Mouse (Mus musculus) liver, embryonic 13.5 days (tissue): ENCODE results near the gene Nol6. TPM values are rescaled to one million over a fixed set of nuclear protein-coding genes. Genes with fewer than 3 reads are reported as not detected.

ENCODE experiments used
- ATAC-seq: fragments of 200-750 bp; cut with Nextera tagmentation; 2 replicates; pipeline ENCODE4 v1.8.0; 2017; ENCODE audit warnings: low read depth, mild to moderate bottlenecking, moderate number of reproducible peaks, moderate library complexity
- DNase-seq: peaks from one replicate; pipeline ENCODE4 v3.0.0; 2022
- H3K27ac ChIP-seq: fragments of 300-500 bp; sonication (generic); 2 replicates; pipeline ENCODE4 v1.5.1; 2015; ENCODE audit warnings: moderate library complexity, mild to moderate bottlenecking, inconsistent platforms
- H3K27me3 ChIP-seq: fragments of 300-500 bp; sonication (generic); 2 replicates; pipeline ENCODE4 v1.6.1; 2015; ENCODE audit warnings: mild to moderate bottlenecking, inconsistent platforms
- H3K36me3 ChIP-seq: fragments of 300-500 bp; sonication (generic); 2 replicates; pipeline ENCODE4 v1.6.1; 2015; ENCODE audit warnings: mild to moderate bottlenecking, inconsistent platforms
- H3K4me1 ChIP-seq: fragments of 300-500 bp; sonication (generic); replicated peaks from 2 replicates; pipeline ENCODE4 v1.6.1; 2015; ENCODE audit warnings: inconsistent platforms
- H3K4me2 ChIP-seq: fragments of 300-500 bp; sonication (generic); 2 replicates; pipeline ENCODE4 v1.6.1; 2015; ENCODE audit warnings: inconsistent platforms, mild to moderate bottlenecking, moderate library complexity
- H3K4me3 ChIP-seq: fragments of 300-500 bp; sonication (generic); replicated peaks from 2 replicates; pipeline ENCODE4 v1.5.1; 2015; ENCODE audit warnings: mild to moderate bottlenecking, inconsistent platforms
- H3K9ac ChIP-seq: fragments of 300-500 bp; sonication (generic); 2 replicates; pipeline ENCODE4 v1.6.1; 2015; ENCODE audit warnings: mild to moderate bottlenecking, inconsistent platforms
- H3K9me3 ChIP-seq: fragments of 300-500 bp; sonication (generic); replicated peaks from 2 replicates; pipeline ENCODE4 v1.6.1; 2016; ENCODE audit warnings: inconsistent platforms
- WGBS: fragments of 180-500 bp; shearing (Covaris S2); methylation state at CpG from one replicate; pipeline ENCODE4 v1.1.7; 2015; ENCODE audit not compliant: insufficient replicate concordance; 5-methylcytosine and 5-hydroxymethylcytosine counted together
- polyA plus RNA-seq: library from polyadenylated mRNA; unstranded; fragments of >200 nt; fragmentation: Nextera tagmentation; extraction: Ambion mirVana; gene quantifications from 2 replicates; pipeline ENCODE4 v1.2.1, GENCODE M21; 2015

Nol6 gene
- polyA plus RNA-seq, 1 experiment from 2014 or later, result 11.6 TPM

DNA sequence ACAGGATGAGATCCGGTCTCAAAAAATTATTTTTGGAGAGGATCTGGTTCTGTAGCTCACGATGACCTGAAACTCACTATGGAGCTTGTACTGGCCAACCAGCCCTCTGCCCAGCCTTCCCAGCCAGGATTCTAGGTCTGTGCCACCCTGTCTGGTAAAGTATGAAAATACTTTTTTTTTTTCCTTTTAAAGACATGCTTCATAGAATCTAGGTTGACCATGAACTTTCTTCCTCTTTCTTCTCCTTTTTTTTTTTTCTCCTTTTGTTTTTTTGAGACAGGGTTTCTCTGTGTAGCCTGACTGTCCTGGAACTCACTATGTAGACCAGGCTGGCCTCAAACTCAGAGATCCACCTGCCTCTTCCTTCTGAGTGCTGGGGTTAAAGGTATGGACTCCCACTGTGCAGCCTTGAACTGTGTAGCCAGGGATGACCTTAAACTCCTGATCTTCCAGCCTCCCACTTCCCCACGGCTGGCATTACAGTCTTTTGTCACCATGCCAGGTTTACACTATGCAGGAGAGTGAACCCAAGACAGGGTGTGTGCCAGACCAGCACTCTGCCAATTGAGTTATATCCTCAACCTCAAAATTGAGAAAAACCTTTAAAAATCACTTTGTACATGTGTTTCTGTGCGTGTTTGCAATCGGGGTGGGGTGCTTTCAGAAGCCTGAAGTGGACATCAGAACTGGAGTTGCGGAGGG lies 16.1 kb upstream of the Nol6 start:
- ATAC-seq, result no peak
- Histone ChIP-seq H3K4me3 (no peak overlapping the region), H3K36me3 (peaks cover 50% of the 10 kb centered on the region), H3K9me3 (no peaks in the 10 kb centered on the region), H3K4me2 (no peak overlapping the region), H3K27ac (peak overlapping the region; percentile 63), H3K4me1 (peaks cover 46% of the 10 kb centered on the region), H3K27me3 (no peaks in the 10 kb centered on the region), H3K9ac (no peak overlapping the region)
- 90% methylated on average over 6 of the region's 6 CpGs for WGBS
- no peak for DNase-seq

GRCm38 (mm10) chr4:41136811-41137210 lies 12.6 kb upstream of the Nol6 start:
- Histone ChIP-seq H3K9ac (peak overlapping the region; percentile 99), H3K4me1 (peaks cover 63% of the 10 kb centered on the region), H3K27ac (peak overlapping the region; percentile 98), H3K4me2 (peak overlapping the region; percentile 90), H3K4me3 (peak overlapping the region; percentile 92), H3K9me3 (no peaks in the 10 kb centered on the region), H3K27me3 (no peaks in the 10 kb centered on the region), H3K36me3 (peaks cover 32% of the 10 kb centered on the region)
- DNase-seq (no peak), ATAC-seq (no peak)
- WGBS, result 0% methylated on average over 8 of the region's 8 CpGs

DNA sequence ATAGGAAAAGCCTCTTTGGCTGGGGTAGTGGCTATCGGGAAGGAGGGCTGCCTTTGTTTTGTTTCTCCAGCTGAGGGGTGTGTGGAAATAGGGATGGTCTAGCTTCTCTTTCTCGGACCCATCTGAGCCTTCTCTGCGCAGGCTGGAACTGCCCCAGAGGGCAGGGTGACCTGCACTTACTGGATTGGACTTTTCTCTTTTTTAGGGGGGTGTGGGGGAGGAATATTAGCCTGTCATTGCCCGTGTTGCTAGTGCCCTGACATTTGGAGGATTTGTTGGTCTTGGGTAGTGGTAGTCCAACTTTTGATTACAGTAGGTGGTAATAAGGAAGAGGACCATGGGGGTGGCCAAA lies 12.2 kb upstream of the Nol6 start:
- DNase-seq, result peak; percentile 37
- Histone ChIP-seq H3K9me3 (no peaks in the 10 kb centered on the region), H3K36me3 (peaks cover 28% of the 10 kb centered on the region), H3K27ac (peak overlapping the region; percentile 98), H3K4me3 (peak overlapping the region; percentile 92), H3K27me3 (no peaks in the 10 kb centered on the region), H3K4me1 (peaks cover 64% of the 10 kb centered on the region), H3K4me2 (peak overlapping the region; percentile 90), H3K9ac (peak overlapping the region; percentile 99)
- WGBS, result 0% methylated on average over 4 of the region's 4 CpGs
- peak; percentile 29 for ATAC-seq

GRCm38 (mm10) chr4:41135711-41136453 lies 11.6 kb upstream of the Nol6 start, which contains the start of gene Ube2r2:
TSS of gene Ube2r2 (plus strand) at chr4:41135743.
- under 1% methylated on average over 61 of the region's 65 CpGs for WGBS
- Histone ChIP-seq H3K4me3 (peak within 1 kb of the TSS; percentile 92), H3K9me3 (no peaks in the 10 kb centered on the region), H3K27ac (peak within 1 kb of the TSS; percentile 98), H3K4me2 (peak within 1 kb of the TSS; percentile 90), H3K9ac (peak within 1 kb of the TSS; percentile 99), H3K27me3 (no peaks in the 10 kb centered on the region), H3K4me1 (peaks cover 64% of the 10 kb centered on the region), H3K36me3 (peaks cover 22% of the 10 kb centered on the region)
- DNase-seq, result peak; percentile 54
- ATAC-seq, result peak; percentile 61

DNA sequence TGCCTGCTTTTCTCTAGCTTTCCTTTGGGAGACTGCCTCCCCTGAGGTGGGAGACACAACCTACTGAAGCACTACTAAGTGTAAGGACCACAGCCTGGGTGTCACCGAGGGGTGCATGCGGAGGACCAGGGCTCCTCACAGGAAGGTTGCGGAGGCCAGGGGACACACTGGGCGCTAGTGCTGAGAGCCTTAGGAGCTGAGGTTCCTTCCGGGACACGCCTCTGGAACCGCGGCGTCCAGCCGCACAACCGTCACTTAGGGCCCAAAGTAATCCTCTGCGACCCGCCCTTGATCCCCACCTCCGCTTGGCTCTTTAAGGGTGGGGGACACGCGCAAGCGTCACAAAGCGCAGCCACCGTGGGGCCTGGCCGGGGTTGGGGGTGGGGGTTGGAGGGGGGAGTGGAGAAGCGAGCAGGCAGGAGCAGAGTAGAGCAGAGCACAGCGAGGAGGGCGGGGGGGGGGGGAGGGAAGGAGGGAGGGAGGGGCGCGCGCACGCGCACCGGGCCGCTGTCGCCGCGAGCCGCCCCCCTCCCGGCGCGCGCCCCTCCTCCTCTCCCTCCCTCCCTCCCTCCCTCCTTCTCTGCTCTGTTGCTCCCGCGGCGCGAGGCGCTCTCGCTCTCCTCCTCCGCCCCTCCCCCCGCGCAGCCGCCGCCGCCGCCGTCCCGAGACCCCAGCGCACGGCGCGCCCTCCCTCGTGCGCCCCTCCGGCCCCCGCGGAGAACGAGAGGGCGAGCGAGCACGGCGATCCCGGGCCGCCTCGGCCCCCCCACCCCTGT lies 10.9 kb upstream of the Nol6 start:
- DNase-seq, result peak; percentile 69

DNA sequence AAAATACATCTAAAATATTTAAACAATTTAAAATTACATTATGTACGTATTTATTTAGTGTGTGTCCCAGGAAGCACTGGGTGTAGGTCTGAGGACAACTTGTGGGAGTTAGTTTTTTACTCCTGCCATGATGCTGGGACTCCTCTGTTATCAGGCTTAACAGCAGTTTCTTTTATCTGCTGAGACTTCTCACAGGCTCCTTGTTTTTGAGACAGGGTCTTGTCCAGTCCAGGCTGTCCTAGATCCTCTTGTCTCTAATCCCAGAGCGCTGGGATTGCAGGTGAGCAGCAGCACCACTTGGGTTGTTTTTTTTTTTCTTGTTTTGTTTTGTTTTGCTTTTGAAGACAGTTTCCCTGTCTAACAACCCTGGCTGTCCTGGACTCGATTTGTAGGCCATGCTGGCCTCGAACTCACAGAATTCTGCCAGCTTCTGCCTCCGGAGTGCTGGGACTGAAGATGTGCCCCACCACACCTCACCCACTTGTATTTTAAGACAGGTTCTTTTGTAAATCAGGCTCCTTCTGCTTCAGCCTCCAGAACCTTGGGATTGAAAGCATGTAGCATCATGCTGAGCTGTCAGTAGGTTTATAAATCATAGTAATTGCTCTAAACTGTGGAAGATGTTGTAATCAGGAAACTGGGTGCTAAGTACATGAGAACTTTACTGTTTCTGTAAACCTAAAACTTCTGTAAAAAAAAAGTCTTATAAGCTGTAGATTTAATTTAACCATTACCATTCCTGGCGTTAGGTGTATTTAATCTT lies 9.5 kb upstream of the Nol6 start:
- no peaks in the 10 kb centered on the region for H3K9me3 ChIP-seq
- peaks cover 65% of the 10 kb centered on the region for H3K4me1 ChIP-seq
- DNase-seq (peak; percentile 59), ATAC-seq (peak; percentile 27)
- H3K9ac ChIP-seq, result peak overlapping the region; percentile 99
- WGBS, result 51% methylated on average over 6 of the region's 6 CpGs
- no peaks in the 10 kb centered on the region for H3K27me3 ChIP-seq
- H3K4me3 ChIP-seq, result no peak overlapping the region; the same call in 1 of the 2 replicates
- peak overlapping the region; percentile 98 for H3K27ac ChIP-seq
- H3K4me2 ChIP-seq, result peak overlapping the region; percentile 90
- peaks cover 6% of the 10 kb centered on the region for H3K36me3 ChIP-seq

More for the DNA sequence above, 10.9 kb upstream of the Nol6 start:
- ATAC-seq, result peak; percentile 83
- Histone ChIP-seq H3K4me3 (peak overlapping the region; percentile 92), H3K4me1 (peaks cover 65% of the 10 kb centered on the region), H3K9ac (peak overlapping the region; percentile 99), H3K9me3 (no peaks in the 10 kb centered on the region), H3K27ac (peak overlapping the region; percentile 98), H3K4me2 (peak overlapping the region; percentile 90), H3K36me3 (peaks cover 15% of the 10 kb centered on the region), H3K27me3 (no peaks in the 10 kb centered on the region)
- 3% methylated on average over 34 of the region's 70 CpGs for WGBS

DNA sequence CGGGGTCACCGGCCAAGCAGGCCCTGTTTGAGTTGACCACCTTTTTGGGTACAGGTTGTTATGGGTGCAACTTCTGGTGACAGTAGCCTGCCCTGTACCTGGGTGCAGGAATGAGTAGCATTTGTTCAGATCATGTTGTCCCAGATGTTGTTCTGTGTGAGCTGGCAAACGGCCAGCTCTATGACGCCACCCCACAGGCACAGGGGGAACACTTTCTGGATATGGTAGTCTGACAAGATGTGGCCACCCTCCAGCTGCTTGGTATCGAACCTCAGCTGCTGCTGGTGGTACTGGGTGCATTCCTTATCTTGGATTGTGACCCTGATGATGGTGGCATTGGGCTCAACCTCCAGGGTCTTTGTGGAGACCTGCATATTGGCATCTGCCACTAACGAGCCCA lies 8.2 kb upstream of the Nol6 start:
- H3K9me3 ChIP-seq, result no peaks in the 10 kb centered on the region
- H3K27ac ChIP-seq, result peak overlapping the region; percentile 98
- no peak for ATAC-seq
- H3K4me3 ChIP-seq, result no peak overlapping the region
- no peaks in the 10 kb centered on the region for H3K27me3 ChIP-seq
- peaks cover 55% of the 10 kb centered on the region for H3K4me1 ChIP-seq
- peak overlapping the region; percentile 99 for H3K9ac ChIP-seq
- peak; percentile 22 for DNase-seq
- H3K4me2 ChIP-seq, result no peak overlapping the region
- no peaks in the 10 kb centered on the region for H3K36me3 ChIP-seq
- WGBS, result 65% methylated on average over 6 of the region's 6 CpGs

GRCm38 (mm10) chr4:41129836-41130235 lies 5.6 kb upstream of the Nol6 start:
- Histone ChIP-seq H3K9me3 (no peaks in the 10 kb centered on the region), H3K4me1 (peaks cover 54% of the 10 kb centered on the region), H3K27ac (peak overlapping the region; percentile 96), H3K9ac (peak overlapping the region; percentile 71), H3K4me3 (peak overlapping the region; percentile 25), H3K27me3 (no peaks in the 10 kb centered on the region), H3K36me3 (no peaks in the 10 kb centered on the region), H3K4me2 (peak overlapping the region; percentile 61)
- peak; percentile 67 for DNase-seq
- WGBS, result 39% methylated on average over 3 of the region's 3 CpGs
- peak; percentile 90 for ATAC-seq

DNA sequence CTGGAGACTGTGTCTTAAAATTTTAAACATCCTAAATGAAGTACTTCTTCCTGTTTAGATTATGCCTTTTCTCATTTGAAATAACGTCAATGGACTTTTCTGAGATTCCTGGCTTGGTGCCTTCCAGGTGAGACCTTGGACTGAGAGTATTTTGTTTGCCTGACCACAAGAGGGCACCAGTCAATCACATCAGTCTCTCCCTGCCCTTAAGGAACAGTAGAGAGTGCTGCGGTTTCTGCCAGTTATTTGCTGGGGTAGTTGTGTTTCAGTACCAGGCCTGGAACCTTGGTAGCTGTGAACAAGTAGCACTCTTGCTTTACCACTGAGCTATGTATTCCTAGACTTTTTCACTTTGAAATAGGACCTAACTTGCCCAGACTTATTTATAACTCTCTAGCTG lies 5.2 kb upstream of the Nol6 start:
- ATAC-seq, result peak; percentile 81
- H3K4me2 ChIP-seq, result peak overlapping the region; percentile 61
- peak; percentile 71 for DNase-seq
- no peaks in the 10 kb centered on the region for H3K9me3 ChIP-seq
- peak overlapping the region; percentile 71 for H3K9ac ChIP-seq
- peak overlapping the region; percentile 25 for H3K4me3 ChIP-seq
- WGBS, result 1% methylated on average over 2 of the region's 2 CpGs
- no peaks in the 10 kb centered on the region for H3K27me3 ChIP-seq
- peak overlapping the region; percentile 96 for H3K27ac ChIP-seq
- peaks cover 50% of the 10 kb centered on the region for H3K4me1 ChIP-seq
- H3K36me3 ChIP-seq, result no peaks in the 10 kb centered on the region

DNA sequence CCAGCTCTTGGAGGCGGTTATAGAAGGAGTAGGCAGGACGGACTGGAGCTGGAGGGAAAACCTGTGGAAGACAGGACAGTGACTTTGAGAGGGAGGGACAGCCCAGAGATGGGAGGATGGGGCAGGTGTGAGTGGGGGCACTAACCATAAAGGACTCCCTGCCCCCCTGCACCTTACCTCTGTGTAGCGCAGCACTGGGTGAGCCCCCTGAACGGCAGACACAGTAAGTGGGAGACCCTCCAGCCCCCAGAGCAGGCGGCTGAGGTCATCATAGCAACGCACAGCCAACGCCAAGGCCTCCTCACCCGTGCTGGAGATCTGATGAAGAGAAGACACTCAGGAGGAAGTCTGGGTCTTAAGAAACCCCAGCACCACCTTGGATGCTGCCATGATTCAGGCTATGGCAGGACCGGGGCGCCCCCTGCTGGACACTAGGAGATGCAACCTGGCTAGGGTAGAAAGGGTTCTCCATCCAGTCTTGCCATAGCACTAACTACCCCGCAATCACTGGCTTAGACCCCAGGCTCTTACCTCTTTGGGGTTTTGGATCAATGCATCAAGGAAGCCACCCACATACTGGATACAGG lies 5.5 kb downstream of the Nol6 start:
- peaks cover 12% of the 10 kb centered on the region for H3K4me1 ChIP-seq
- H3K9ac ChIP-seq, result no peak overlapping the region
- no peaks in the 10 kb centered on the region for H3K27me3 ChIP-seq
- H3K27ac ChIP-seq, result no peak overlapping the region
- ATAC-seq (peak; percentile 43), DNase-seq (peak; percentile 52)
- 60% methylated on average over 11 of the region's 11 CpGs for WGBS
- peaks cover 91% of the 10 kb centered on the region for H3K36me3 ChIP-seq
- H3K4me2 ChIP-seq, result no peak overlapping the region
- no peak overlapping the region for H3K4me3 ChIP-seq
- H3K9me3 ChIP-seq, result no peaks in the 10 kb centered on the region
